Mouse (Mus musculus) testis, adult 10 weeks (tissue): ENCODE results near the gene Hoxd12. TPM values are rescaled to one million over a fixed set of nuclear protein-coding genes. Genes with fewer than 3 reads are reported as not detected.

Experiments
- polyA plus RNA-seq: library from polyadenylated mRNA; stranded (reverse); fragments of 350-450 nt; fragmentation: Illumina TruSeq; extraction: RNeasy Lipid Tissue Mini Kit (QIAGEN cat#74804); gene quantifications from one replicate; pipeline ENCODE4 v1.2.3, GENCODE M21; 2014; ENCODE audit warnings: low read depth, low replicate concordance

Hoxd12 gene
- polyA plus RNA-seq: not detected

DNA sequence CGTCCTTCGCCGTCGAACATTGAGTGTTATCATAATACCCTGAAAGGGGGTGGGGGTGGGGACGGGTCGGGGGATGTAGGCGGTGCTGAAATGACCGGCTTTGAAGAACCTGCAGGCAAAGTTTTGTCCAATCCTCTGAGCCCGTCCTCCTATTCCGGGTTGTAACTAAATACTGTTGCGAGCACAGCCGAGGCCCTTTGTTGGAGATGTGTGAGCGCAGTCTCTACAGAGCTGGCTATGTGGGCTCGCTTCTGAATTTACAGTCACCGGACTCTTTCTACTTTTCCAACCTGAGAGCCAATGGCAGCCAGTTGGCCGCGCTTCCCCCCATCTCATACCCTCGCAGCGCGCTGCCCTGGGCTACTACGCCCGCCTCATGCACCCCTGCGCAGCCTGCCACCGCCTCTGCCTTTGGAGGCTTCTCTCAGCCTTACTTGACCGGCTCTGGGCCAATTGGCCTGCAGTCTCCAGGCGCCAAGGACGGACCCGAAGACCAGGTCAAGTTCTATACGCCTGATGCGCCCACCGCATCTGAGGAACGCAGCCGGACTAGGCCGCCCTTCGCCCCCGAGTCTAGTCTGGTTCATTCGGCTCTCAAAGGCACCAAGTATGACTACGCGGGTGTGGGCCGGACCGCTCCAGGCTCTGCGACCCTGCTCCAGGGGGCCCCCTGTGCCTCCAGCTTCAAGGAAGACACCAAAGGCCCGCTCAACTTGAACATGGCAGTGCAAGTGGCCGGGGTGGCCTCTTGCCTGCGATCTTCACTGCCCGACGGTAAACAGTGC is at the start of gene Hoxd12:
TSS of gene Hoxd12 (plus strand) at position 133 of the 785 bp plus-strand sequence.

GRCm38 (mm10) chr2:74659507-74660005 is 15.3 kb upstream of the Hoxd12 start, which contains the start of gene Evx2:
Evx2 (minus strand) TSS chr2:74659557.

DNA sequence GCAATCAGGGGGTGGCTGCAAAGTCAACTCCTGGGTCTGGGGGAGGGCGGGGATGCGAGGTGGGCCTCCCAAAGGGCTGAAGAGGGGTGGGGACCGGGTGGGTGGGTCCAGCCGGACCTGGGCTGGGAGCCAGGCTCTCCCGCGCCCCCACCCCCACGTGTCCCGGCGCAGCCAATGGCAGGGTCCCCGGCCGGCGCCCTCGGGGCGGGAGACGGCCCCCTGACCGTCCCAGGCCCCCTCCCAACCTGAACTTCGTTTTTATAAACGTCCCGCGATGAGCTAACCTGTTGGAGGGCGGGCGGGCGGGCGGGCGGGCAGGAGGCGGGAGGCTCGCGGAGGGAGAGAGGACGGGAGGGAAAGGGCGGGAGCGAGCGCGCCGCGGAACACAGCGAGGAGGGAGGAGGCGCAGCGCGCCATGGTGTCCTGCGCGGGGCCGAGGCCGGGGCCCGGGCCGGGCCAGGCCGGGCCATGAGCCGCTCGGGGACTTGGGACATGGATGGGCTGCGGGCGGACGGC is 6.9 kb upstream of the Hoxd12 start, which contains the start of gene Hoxd13:
TSS of gene Hoxd13 (plus strand) at position 469 of the 516 bp plus-strand sequence.

GRCm38 (mm10) chr2:74678891-74679595 is 4.2 kb downstream of the Hoxd12 start, which contains the start of gene Hoxd11:
Hoxd11 (plus strand) TSS chr2:74679557.

GRCm38 (mm10) chr2:74691022-74691951 is 16.5 kb downstream of the Hoxd12 start, which contains the start of gene Hoxd10:
Hoxd10 (plus strand) TSS chr2:74691924.

DNA sequence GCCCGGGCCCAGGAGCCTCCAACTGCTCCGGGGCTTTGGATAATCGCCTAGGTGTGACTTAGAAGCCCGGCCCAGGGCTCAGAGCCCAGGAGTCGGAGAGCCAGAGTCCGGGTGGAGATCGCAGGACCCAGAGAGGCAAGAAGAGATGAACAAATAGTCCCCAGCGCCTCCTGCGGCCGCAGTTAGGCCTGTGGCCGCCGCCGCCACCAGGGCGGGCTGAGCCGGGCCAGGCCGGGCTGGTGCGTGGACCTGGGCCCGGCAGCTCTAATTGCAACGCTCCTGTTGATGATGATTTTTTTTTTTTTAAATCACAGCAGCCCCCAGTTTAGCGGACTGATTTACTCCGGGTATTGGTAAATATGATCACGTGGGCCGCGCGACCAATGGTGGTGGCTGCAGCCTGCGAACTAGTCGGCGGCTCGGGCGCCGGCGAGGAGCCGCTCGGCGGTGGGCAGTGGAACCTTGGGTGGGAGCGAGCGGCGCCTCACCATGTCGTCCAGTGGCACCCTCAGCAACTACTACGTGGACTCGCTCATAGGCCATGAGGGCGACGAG is 22.8 kb downstream of the Hoxd12 start, which contains the start of gene Hoxd9:
TSS of gene Hoxd9 (plus strand) at position 161 of the 555 bp plus-strand sequence.

GRCm38 (mm10) chr2:74704393-74704998 is 29.7 kb downstream of the Hoxd12 start, which contains the start of gene Hoxd8:
Hoxd8 (plus strand) TSS chr2:74704615.

DNA sequence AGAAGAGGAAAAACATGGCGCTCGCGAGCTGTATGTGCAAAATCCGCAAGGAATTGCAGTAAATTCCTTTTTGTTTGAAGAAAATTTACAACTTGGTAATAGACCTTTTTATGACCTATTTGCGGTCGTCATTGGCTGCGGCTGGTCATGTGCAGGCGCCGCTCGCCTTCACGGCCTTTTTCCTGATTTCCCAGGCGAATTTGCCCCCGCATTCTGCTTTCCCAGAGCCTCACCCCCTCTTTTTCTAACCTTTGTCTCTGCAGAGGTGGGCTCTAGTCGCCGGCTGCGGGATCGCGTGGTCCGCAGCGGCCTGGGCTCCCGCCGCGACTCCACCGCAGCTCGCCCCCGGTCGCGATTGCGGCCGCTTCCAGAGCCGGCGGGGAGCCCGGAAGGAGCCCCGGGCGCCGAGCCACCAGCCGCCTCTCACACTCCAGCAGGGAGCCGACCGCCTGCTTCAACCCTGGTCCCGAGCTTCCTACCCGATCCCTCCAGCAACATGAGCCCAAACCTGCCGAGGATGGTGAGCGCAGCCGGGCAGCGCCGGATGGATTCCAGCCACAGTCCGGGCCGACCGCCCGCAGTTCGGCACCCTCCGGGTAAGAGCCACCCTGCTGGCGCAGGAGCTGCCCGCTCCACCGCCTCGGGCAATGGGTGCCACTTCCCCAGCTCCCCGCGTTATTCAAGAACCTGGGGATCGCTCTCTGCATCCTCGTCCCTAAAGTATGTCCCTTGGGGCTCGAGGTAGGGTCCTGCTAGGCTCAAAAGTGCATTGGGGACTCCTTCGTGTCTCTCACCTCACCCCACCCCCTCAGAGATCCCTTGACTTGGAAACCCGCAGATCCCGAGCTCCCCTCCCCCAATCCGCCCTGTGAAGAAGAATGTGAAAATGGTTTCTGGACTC is 37.2 kb downstream of the Hoxd12 start, which contains the start of the genes Hoxd3 and Hoxd4:
TSS of gene Hoxd3 (plus strand) at position 207 of the 901 bp plus-strand sequence.
TSS of gene Hoxd4 (plus strand) at position 209 of the 901 bp plus-strand sequence.

GRCm38 (mm10) chr2:74726551-74726950 is 51.7 kb downstream of the Hoxd12 start, which contains the start of gene Gm28230:
Gm28230 (plus strand) TSS chr2:74726728.

Other genes with a start within 250 kb of the Hoxd12 start
- 203 TPM for gene Lnpk, start 95.6 kb upstream of the Hoxd12 start, polyA plus RNA-seq
- gene Evx2, start 15.5 kb upstream of the Hoxd12 start, polyA plus RNA-seq: 0.04 TPM
- gene Hoxd13, start 6.7 kb upstream of the Hoxd12 start, polyA plus RNA-seq: 0.10 TPM
- not detected for gene Hoxd11, start 4.5 kb downstream of the Hoxd12 start, polyA plus RNA-seq
- gene Hoxd10, start 16.9 kb downstream of the Hoxd12 start, polyA plus RNA-seq: 0.95 TPM
- gene Hoxd9, start 22.7 kb downstream of the Hoxd12 start, polyA plus RNA-seq: 2.5 TPM
- 55.9 TPM for gene Hoxd8, start 29.6 kb downstream of the Hoxd12 start, polyA plus RNA-seq
- gene Hoxd3, start 36.9 kb downstream of the Hoxd12 start, polyA plus RNA-seq: 0.07 TPM
- gene Hoxd4, start 36.9 kb downstream of the Hoxd12 start, polyA plus RNA-seq: 0.87 TPM
- gene Gm28230, start 51.7 kb downstream of the Hoxd12 start, polyA plus RNA-seq: 0.29 TPM
- gene Hoxd1, start 88.0 kb downstream of the Hoxd12 start, polyA plus RNA-seq: not detected
- 114 TPM for gene Mtx2, start 150.8 kb downstream of the Hoxd12 start, polyA plus RNA-seq